Mouse (Mus musculus) MEL (cell line): ENCODE measurements around the gene Hnf1b. TPM values are rescaled to one million over a fixed set of nuclear protein-coding genes. Genes with fewer than 3 reads are reported as not detected.

Experiments
- DNase-seq: peaks from one replicate; pipeline ENCODE4 v3.0.0; 2011; ENCODE audit warnings: low read depth, low spot score
- H3K27ac ChIP-seq: 2 replicates; pipeline ENCODE4 v1.5.1; 2012; ENCODE audit warnings: low read depth, mild to moderate bottlenecking, control low read depth, low read length, moderate library complexity; ENCODE audit not compliant: control insufficient read depth
- H3K27me3 ChIP-seq, 2 experiments: fragments of 150-350 bp in 1 of 2; sonication (generic) in 1 of 2; 2 replicates each; pipeline ENCODE4 v1.6.1; 2012; ENCODE audit warnings: low read length in 2 of 2, mild to moderate bottlenecking in 2 of 2, improper control_type of control experiment in 1 of 2, moderate library complexity in 1 of 2; ENCODE audit not compliant: insufficient read depth in 2 of 2, control insufficient read depth in 1 of 2
- H3K36me3 ChIP-seq, 2 experiments: 2 replicates each; pipeline ENCODE4 v1.6.1; 2012 to 2014; ENCODE audit warnings: low read length in 2 of 2, improper control_type of control experiment in 1 of 2, inconsistent platforms in 1 of 2, mild to moderate bottlenecking in 1 of 2; ENCODE audit not compliant: insufficient read depth in 2 of 2, control insufficient read depth in 1 of 2
- H3K4me1 ChIP-seq, 2 experiments: fragments of 150-350 bp in 1 of 2; sonication (generic) in 1 of 2; 2 replicates each; pipeline ENCODE4 v1.6.1; 2012; ENCODE audit warnings: low read length in 2 of 2, improper control_type of control experiment in 1 of 2, mild to moderate bottlenecking in 1 of 2; ENCODE audit not compliant: insufficient read depth in 2 of 2, control insufficient read depth in 1 of 2
- H3K4me3 ChIP-seq, 2 experiments: fragments of 150-350 bp in 1 of 2; sonication (generic) in 1 of 2; 2 replicates each; pipeline ENCODE4 v1.5.1; 2012; ENCODE audit warnings: low read depth in 2 of 2, low read length in 2 of 2, mild to moderate bottlenecking in 2 of 2, moderate library complexity in 2 of 2, control low read depth in 1 of 2, improper control_type of control experiment in 1 of 2; ENCODE audit not compliant: control insufficient read depth in 1 of 2, insufficient read depth in 1 of 2
- H3K79me2 ChIP-seq: 2 replicates; pipeline ENCODE4 v1.6.1; 2012; ENCODE audit warnings: mild to moderate bottlenecking, low read length, moderate library complexity; ENCODE audit not compliant: control insufficient read depth, poor library complexity, insufficient read depth
- H3K9ac ChIP-seq: 2 replicates; pipeline ENCODE4 v1.6.1; 2012; ENCODE audit warnings: low read depth, mild to moderate bottlenecking, control low read depth, low read length, moderate library complexity; ENCODE audit not compliant: control insufficient read depth, poor library complexity, severe bottlenecking
- H3K9me3 ChIP-seq: fragments of 150-350 bp; sonication (generic); replicated peaks from 2 replicates; pipeline ENCODE4 v1.6.1; 2012; ENCODE audit warnings: mild to moderate bottlenecking, low read length, improper control_type of control experiment, moderate library complexity; ENCODE audit not compliant: insufficient read depth
- CHD1 ChIP-seq: IDR thresholded peaks from 2 replicates; pipeline ENCODE4 v1.6.1; 2012; ENCODE audit warnings: low read depth, mild to moderate bottlenecking, inconsistent platforms, low read length, improper control_type of control experiment
- CHD2 ChIP-seq: IDR thresholded peaks from 2 replicates; pipeline ENCODE4 v1.6.1; 2011; ENCODE audit warnings: low read length, improper control_type of control experiment
- ELF1 ChIP-seq: IDR thresholded peaks from 2 replicates; pipeline ENCODE4 v1.6.1; 2014; ENCODE audit warnings: low read depth, mild to moderate bottlenecking, inconsistent platforms, low read length, improper control_type of control experiment, moderate library complexity
- EP300 ChIP-seq, 2 experiments: IDR thresholded peaks; 2 replicates each; pipeline ENCODE4 v1.6.1; 2011; ENCODE audit warnings: improper control_type of control experiment in 2 of 2, low read length in 2 of 2, low read depth in 1 of 2, mild to moderate bottlenecking in 1 of 2
- ETS1 ChIP-seq: IDR thresholded peaks from 2 replicates; pipeline ENCODE4 v1.6.1; 2012; ENCODE audit warnings: low read depth, mild to moderate bottlenecking, inconsistent platforms, low read length, improper control_type of control experiment, moderate library complexity
- GATA1 ChIP-seq: IDR thresholded peaks from 2 replicates; pipeline ENCODE4 v1.6.1; 2011; ENCODE audit warnings: low read depth, low read length, improper control_type of control experiment
- KAT2A ChIP-seq: conservative IDR thresholded peaks from 2 replicates; pipeline ENCODE4 v1.6.1; 2012; ENCODE audit warnings: low read depth, low read length, improper control_type of control experiment, inconsistent platforms
- MAX ChIP-seq: IDR thresholded peaks from 2 replicates; pipeline ENCODE4 v1.6.1; 2011; ENCODE audit warnings: low read length, improper control_type of control experiment
- MAZ ChIP-seq: IDR thresholded peaks from 2 replicates; pipeline ENCODE4 v1.6.1; 2012; ENCODE audit warnings: low read depth, mild to moderate bottlenecking, inconsistent platforms, low read length, improper control_type of control experiment
- MEF2A ChIP-seq: IDR thresholded peaks from 2 replicates; pipeline ENCODE4 v1.6.1; 2014; ENCODE audit warnings: low read depth, mild to moderate bottlenecking, inconsistent platforms, low read length, improper control_type of control experiment; ENCODE audit not compliant: poor library complexity, insufficient replicate concordance, severe bottlenecking; ENCODE audit errors: extremely low read depth
- MXI1 ChIP-seq: IDR thresholded peaks from 2 replicates; pipeline ENCODE4 v1.6.1; 2011; ENCODE audit warnings: mild to moderate bottlenecking, low read depth, low read length, improper control_type of control experiment
- MYC ChIP-seq: IDR thresholded peaks from 2 replicates; pipeline ENCODE4 v1.6.1; 2011; ENCODE audit warnings: low read depth, mild to moderate bottlenecking, low read length, improper control_type of control experiment, moderate library complexity
- NELFE ChIP-seq: IDR thresholded peaks from 2 replicates; pipeline ENCODE4 v1.6.1; 2011; ENCODE audit warnings: low read depth, low read length, improper control_type of control experiment
- NRF1 ChIP-seq: IDR thresholded peaks from 2 replicates; pipeline ENCODE4 v1.6.1; 2014; ENCODE audit warnings: low read depth, mild to moderate bottlenecking, inconsistent platforms, low read length, improper control_type of control experiment, moderate library complexity; ENCODE audit not compliant: poor library complexity, insufficient read depth, severe bottlenecking
- POLR2A ChIP-seq, 2 experiments: IDR thresholded peaks; 2 replicates each; pipeline ENCODE4 v1.6.1; 2011 to 2012; ENCODE audit warnings: low read length in 2 of 2, mild to moderate bottlenecking in 2 of 2, control low read depth in 1 of 2, improper control_type of control experiment in 1 of 2, low read depth in 1 of 2, moderate library complexity in 1 of 2; ENCODE audit not compliant: control insufficient read depth in 1 of 2, insufficient read depth in 1 of 2, poor library complexity in 1 of 2
- SIN3A ChIP-seq: IDR thresholded peaks from 2 replicates; pipeline ENCODE4 v1.6.1; 2012; ENCODE audit warnings: low read length, improper control_type of control experiment, inconsistent platforms
- TCF12 ChIP-seq: IDR thresholded peaks from 2 replicates; pipeline ENCODE4 v1.6.1; 2014; ENCODE audit warnings: low read depth, mild to moderate bottlenecking, inconsistent platforms, low read length, improper control_type of control experiment, moderate library complexity
- USF1 ChIP-seq: IDR thresholded peaks from 2 replicates; pipeline ENCODE4 v1.6.1; 2014; ENCODE audit warnings: low read depth, mild to moderate bottlenecking, inconsistent platforms, low read length, improper control_type of control experiment, moderate library complexity
- USF2 ChIP-seq, 2 experiments: IDR thresholded peaks; 2 replicates each; pipeline ENCODE4 v1.6.1; 2011 to 2012; ENCODE audit warnings: improper control_type of control experiment in 2 of 2, low read length in 2 of 2, borderline replicate concordance in 1 of 2, inconsistent platforms in 1 of 2, low read depth in 1 of 2, mild to moderate bottlenecking in 1 of 2; ENCODE audit not compliant: insufficient read depth in 1 of 2
- ZC3H11A ChIP-seq: IDR thresholded peaks from 2 replicates; pipeline ENCODE4 v1.6.1; 2012; ENCODE audit warnings: low read depth, mild to moderate bottlenecking, inconsistent platforms, low read length, improper control_type of control experiment
- ZKSCAN1 ChIP-seq: IDR thresholded peaks from 2 replicates; pipeline ENCODE4 v1.6.1; 2012; ENCODE audit warnings: low read depth, mild to moderate bottlenecking, inconsistent platforms, low read length, improper control_type of control experiment, moderate library complexity
- ZNF384 ChIP-seq: IDR thresholded peaks from 2 replicates; pipeline ENCODE4 v1.6.1; 2012; ENCODE audit warnings: low read depth, mild to moderate bottlenecking, inconsistent platforms, low read length, improper control_type of control experiment
- polyA plus RNA-seq, 2 experiments: library from polyadenylated mRNA; stranded (reverse) in 1 of 2; unstranded in 1 of 2; fragments of >175 nt in 1 of 2; fragments of >200 nt in 1 of 2; gene quantifications; 2 replicates each; pipeline versions ENCODE4 v1.2.1 to v1.2.4; 2012; ENCODE audit warnings: low replicate concordance in 2 of 2, low read depth in 1 of 2; ENCODE audit not compliant: insufficient read length in 2 of 2, insufficient read depth in 1 of 2, missing spikeins in 1 of 2
- total RNA-seq: library from RNA; depleted of rRNA; stranded (reverse); fragments of 300-350 nt; gene quantifications from 2 replicates; pipeline ENCODE4 v1.2.3, GENCODE M21; 2012

Hnf1b gene
- total and polyA plus RNA-seq, 3 experiments = not detected

- no peaks in the 10 kb centered on the region for H3K9me3 ChIP-seq
- TF ChIP-seq MXI1 (no peak), MEF2A (no peak), ELF1 (no peak), EP300 (IDR thresholded peaks at IDR 0.05; ENCODE audit: low read depth in 1 of 2, low read length in 2 of 2) (no peak)
- no peak overlapping the region for H3K27ac ChIP-seq
- no peak for DNase-seq
- H3K27me3 ChIP-seq = peaks cover 36 to 39% of the 10 kb centered on the region in 2 experiments
- no peaks in the 10 kb centered on the region for H3K4me1 ChIP-seq
- no peaks in the 10 kb centered on the region for H3K79me2 ChIP-seq
- H3K9ac ChIP-seq = no peak overlapping the region
- H3K4me3 ChIP-seq = no peak overlapping the region
- no peaks in the 10 kb centered on the region for H3K36me3 ChIP-seq
Observed at GRCm38 (mm10) chr11:83893325-83893724, 43.5 kb downstream of the Hnf1b start.

- Histone ChIP-seq H3K27ac (no peak overlapping the region), H3K9me3 (no peaks in the 10 kb centered on the region), H3K9ac (no peak overlapping the region), H3K27me3 (peaks cover 20 to 33% of the 10 kb centered on the region in 2 experiments), H3K79me2 (no peaks in the 10 kb centered on the region), H3K4me1 (no peaks in the 10 kb centered on the region), H3K4me3 (no peak overlapping the region), H3K36me3 (no peaks in the 10 kb centered on the region)
- TF ChIP-seq ELF1 (no peak), USF2 (IDR thresholded peaks at IDR 0.05; ENCODE audit: borderline replicate concordance in 1 of 2, insufficient read depth in 1 of 2, low read depth in 1 of 2, low read length in 2 of 2) (no peak), NRF1 (no peak), POLR2A (IDR thresholded peaks at IDR 0.05; ENCODE audit: control insufficient read depth in 1 of 2, insufficient read depth in 1 of 2, low read depth in 1 of 2, low read length in 2 of 2, poor library complexity in 1 of 2) (no peak), MYC (no peak), MAX (no peak), ZC3H11A (no peak), MEF2A (no peak)
- no peak for DNase-seq
Observed at GRCm38 (mm10) chr11:83896430-83897410, 46.9 kb downstream of the Hnf1b start.

GRCm38 (mm10) chr11:83897569-83897968 is 47.7 kb downstream of the Hnf1b start:
- H3K9me3 ChIP-seq = no peaks in the 10 kb centered on the region
- no peak overlapping the region for H3K27ac ChIP-seq
- H3K4me3 ChIP-seq = no peak overlapping the region
- no peak for DNase-seq
- H3K27me3 ChIP-seq = peaks cover 20 to 35% of the 10 kb centered on the region in 2 experiments
- H3K79me2 ChIP-seq = no peaks in the 10 kb centered on the region
- no peaks in the 10 kb centered on the region for H3K36me3 ChIP-seq
- H3K4me1 ChIP-seq = no peaks in the 10 kb centered on the region
- H3K9ac ChIP-seq = no peak overlapping the region
- no peak for TF ChIP-seq MEF2A
- TF ChIP-seq TCF12 = no peak
- TF ChIP-seq SIN3A = no peak
- TF ChIP-seq ELF1 = no peak
- no peak for TF ChIP-seq ZKSCAN1
- TF ChIP-seq GATA1 = no peak
- no peak for TF ChIP-seq USF1
- TF ChIP-seq MAX = no peak
- TF ChIP-seq CHD1 = no peak
- TF ChIP-seq MAZ = no peak
- no peak for TF ChIP-seq MYC
- TF ChIP-seq ZNF384 = no peak
- no peak for TF ChIP-seq KAT2A
- TF ChIP-seq NELFE = no peak
- no peak for TF ChIP-seq ETS1
- TF ChIP-seq ZC3H11A = no peak
- TF ChIP-seq CHD2 = no peak
